Mouse (Mus musculus): ENCODE results near the gene Spaca4. TPM values are rescaled to one million over a fixed set of nuclear protein-coding genes. Genes with fewer than 3 reads are reported as not detected.
A peak's percentile ranks its signal among the peaks of the same experiment; 100 is the strongest.

Gene Spaca4
- polyA plus RNA-seq, 1 experiment: not detected

GRCm38 (mm10) chr7:45704046-45704559, 21.5 kb downstream of the Spaca4 start:
- DNase-seq (ENCODE audit: low read depth): peak; percentile 96
- TF ChIP-seq POLR2A (IDR thresholded peaks at IDR 0.05; ENCODE audit: borderline replicate concordance, extremely low read depth, insufficient read depth, insufficient read length, poor library complexity, severe bottlenecking): 0 out of 2 replicates have a peak, but pooled peaks have one; percentile 5
- no peak for TF ChIP-seq CTCF (IDR thresholded peaks at IDR 0.05; ENCODE audit: borderline replicate concordance, extremely low read depth, insufficient read depth, insufficient read length)

- DNase-seq (ENCODE audit: low read depth): no peak
These were observed 22.0 kb downstream of the Spaca4 start for GRCm38 (mm10) chr7:45703521-45704033.

GRCm38 (mm10) chr7:45702809-45703520, 22.6 kb downstream of the Spaca4 start:
- DNase-seq (ENCODE audit: low read depth): no peak
- no peak for TF ChIP-seq POLR2A (IDR thresholded peaks at IDR 0.05; ENCODE audit: borderline replicate concordance, extremely low read depth, insufficient read depth, insufficient read length, poor library complexity, severe bottlenecking)
- TF ChIP-seq CTCF (IDR thresholded peaks at IDR 0.05; ENCODE audit: borderline replicate concordance, extremely low read depth, insufficient read depth, insufficient read length): no peak

More at GRCm38 (mm10) chr7:45703521-45704033, 22.0 kb downstream of the Spaca4 start:
- TF ChIP-seq CTCF (IDR thresholded peaks at IDR 0.05; ENCODE audit: borderline replicate concordance, extremely low read depth, insufficient read depth, insufficient read length) (no peak), POLR2A (IDR thresholded peaks at IDR 0.05; ENCODE audit: borderline replicate concordance, extremely low read depth, insufficient read depth, insufficient read length, poor library complexity, severe bottlenecking) (no peak)

- no peak for DNase-seq (ENCODE audit: low read depth)
- TF ChIP-seq POLR2A (IDR thresholded peaks at IDR 0.05; ENCODE audit: borderline replicate concordance, extremely low read depth, insufficient read depth, insufficient read length, poor library complexity, severe bottlenecking): no peak
These were observed 23.3 kb downstream of the Spaca4 start for GRCm38 (mm10) chr7:45702316-45702715.

- TF ChIP-seq POLR2A (IDR thresholded peaks at IDR 0.05; ENCODE audit: borderline replicate concordance, extremely low read depth, insufficient read depth, insufficient read length, poor library complexity, severe bottlenecking) (no peak), CTCF (IDR thresholded peaks at IDR 0.05; ENCODE audit: borderline replicate concordance, extremely low read depth, insufficient read depth, insufficient read length) (no peak)
- no peak for DNase-seq (ENCODE audit: low read depth)
These were observed 24.0 kb downstream of the Spaca4 start for GRCm38 (mm10) chr7:45701607-45702006.

- no peak for DNase-seq (ENCODE audit: low read depth)
- TF ChIP-seq CTCF (IDR thresholded peaks at IDR 0.05; ENCODE audit: borderline replicate concordance, extremely low read depth, insufficient read depth, insufficient read length) (no peak), POLR2A (IDR thresholded peaks at IDR 0.05; ENCODE audit: borderline replicate concordance, extremely low read depth, insufficient read depth, insufficient read length, poor library complexity, severe bottlenecking) (no peak)
These were observed 24.5 kb downstream of the Spaca4 start for GRCm38 (mm10) chr7:45701072-45701471.

- TF ChIP-seq CTCF (IDR thresholded peaks at IDR 0.05; ENCODE audit: borderline replicate concordance, extremely low read depth, insufficient read depth, insufficient read length): no peak
- no peak for TF ChIP-seq POLR2A (IDR thresholded peaks at IDR 0.05; ENCODE audit: borderline replicate concordance, extremely low read depth, insufficient read depth, insufficient read length, poor library complexity, severe bottlenecking)
- peak; percentile 92 for DNase-seq (ENCODE audit: low read depth)
These were observed 25.2 kb downstream of the Spaca4 start for GRCm38 (mm10) chr7:45700301-45701015.

GRCm38 (mm10) chr7:45699523-45700141, 26.0 kb downstream of the Spaca4 start, which contains the start of gene Car11:
Gene Car11, plus strand, starts transcription at chr7:45699843.
- TF ChIP-seq CTCF (IDR thresholded peaks at IDR 0.05; ENCODE audit: borderline replicate concordance, extremely low read depth, insufficient read depth, insufficient read length): no peak
- no peak for TF ChIP-seq POLR2A (IDR thresholded peaks at IDR 0.05; ENCODE audit: borderline replicate concordance, extremely low read depth, insufficient read depth, insufficient read length, poor library complexity, severe bottlenecking)
- DNase-seq (ENCODE audit: low read depth): peak; percentile 41

- no peak for TF ChIP-seq POLR2A (IDR thresholded peaks at IDR 0.05; ENCODE audit: borderline replicate concordance, extremely low read depth, insufficient read depth, insufficient read length, poor library complexity, severe bottlenecking)
- TF ChIP-seq CTCF (IDR thresholded peaks at IDR 0.05; ENCODE audit: borderline replicate concordance, extremely low read depth, insufficient read depth, insufficient read length): no peak
- no peak for DNase-seq (ENCODE audit: low read depth)
These were observed 27.7 kb downstream of the Spaca4 start for GRCm38 (mm10) chr7:45697894-45698293.

- TF ChIP-seq CTCF (IDR thresholded peaks at IDR 0.05; ENCODE audit: borderline replicate concordance, extremely low read depth, insufficient read depth, insufficient read length): no peak
- TF ChIP-seq POLR2A (IDR thresholded peaks at IDR 0.05; ENCODE audit: borderline replicate concordance, extremely low read depth, insufficient read depth, insufficient read length, poor library complexity, severe bottlenecking): no peak
- DNase-seq (ENCODE audit: low read depth): peak; percentile 13
These were observed 30.5 kb downstream of the Spaca4 start for GRCm38 (mm10) chr7:45695098-45695497.
